Mouse (Mus musculus) hindbrain, embryonic 11.5 days (tissue): ENCODE results near the gene Inpp4b. TPM values are rescaled to one million over a fixed set of nuclear protein-coding genes. Genes with fewer than 3 reads are reported as not detected.

Experiments used
- ATAC-seq: fragments of 200-750 bp; cut with Nextera tagmentation; 2 replicates; pipeline ENCODE4 v1.8.0; 2017; ENCODE audit warnings: mild to moderate bottlenecking, moderate TSS enrichment, moderate library complexity; ENCODE audit not compliant: low FRiP score
- DNase-seq: peaks from one replicate; pipeline ENCODE4 v3.0.0-alpha.2; 2015; ENCODE audit warnings: low spot score
- H3K27ac ChIP-seq: fragments of 300-500 bp; sonication (generic); 2 replicates; pipeline ENCODE4 v1.5.1; 2014; ENCODE audit warnings: mild to moderate bottlenecking, low read depth, low read length
- H3K27me3 ChIP-seq: fragments of 300-500 bp; sonication (generic); 2 replicates; pipeline ENCODE4 v1.6.1; 2014; ENCODE audit warnings: mild to moderate bottlenecking, low read length, moderate library complexity, mixed read lengths; ENCODE audit not compliant: control insufficient read depth, insufficient read depth
- H3K36me3 ChIP-seq: fragments of 300-500 bp; sonication (generic); 2 replicates; pipeline ENCODE4 v1.6.1; 2014; ENCODE audit warnings: mild to moderate bottlenecking, low read length, moderate library complexity, mixed read lengths; ENCODE audit not compliant: control insufficient read depth, insufficient read depth
- H3K4me1 ChIP-seq: fragments of 300-500 bp; sonication (generic); replicated peaks from 2 replicates; pipeline ENCODE4 v1.6.1; 2014; ENCODE audit warnings: low read length, mixed read lengths; ENCODE audit not compliant: control insufficient read depth, insufficient read depth
- H3K4me2 ChIP-seq: fragments of 300-500 bp; sonication (generic); replicated peaks from 2 replicates; pipeline ENCODE4 v1.6.1; 2014; ENCODE audit warnings: mild to moderate bottlenecking, low read depth, low read length
- H3K4me3 ChIP-seq: fragments of 300-500 bp; sonication (generic); 2 replicates; pipeline ENCODE4 v1.5.1; 2014; ENCODE audit warnings: low read depth, low read length
- H3K9ac ChIP-seq: fragments of 300-500 bp; sonication (generic); 2 replicates; pipeline ENCODE4 v1.6.1; 2014; ENCODE audit warnings: low read depth, low read length
- H3K9me3 ChIP-seq: fragments of 300-500 bp; sonication (generic); 2 replicates; pipeline ENCODE4 v1.6.1; 2016; ENCODE audit warnings: low read length; ENCODE audit not compliant: control insufficient read depth
- WGBS: fragments of 180-500 bp; shearing (Covaris S2); extraction: QIAGEN DNeasy Blood & Tissue Kit; methylation state at CpG from one replicate; pipeline ENCODE4 v1.1.7; 2014; 5-methylcytosine and 5-hydroxymethylcytosine counted together
- polyA plus RNA-seq: library from polyadenylated mRNA; unstranded; fragments of >200 nt; fragmentation: Nextera tagmentation; extraction: Ambion mirVana; gene quantifications from 2 replicates; pipeline ENCODE4 v1.2.1, GENCODE M21; 2014

Inpp4b gene
- polyA plus RNA-seq, 1 experiment from 2014 or later, result 7.0 TPM

DNA sequence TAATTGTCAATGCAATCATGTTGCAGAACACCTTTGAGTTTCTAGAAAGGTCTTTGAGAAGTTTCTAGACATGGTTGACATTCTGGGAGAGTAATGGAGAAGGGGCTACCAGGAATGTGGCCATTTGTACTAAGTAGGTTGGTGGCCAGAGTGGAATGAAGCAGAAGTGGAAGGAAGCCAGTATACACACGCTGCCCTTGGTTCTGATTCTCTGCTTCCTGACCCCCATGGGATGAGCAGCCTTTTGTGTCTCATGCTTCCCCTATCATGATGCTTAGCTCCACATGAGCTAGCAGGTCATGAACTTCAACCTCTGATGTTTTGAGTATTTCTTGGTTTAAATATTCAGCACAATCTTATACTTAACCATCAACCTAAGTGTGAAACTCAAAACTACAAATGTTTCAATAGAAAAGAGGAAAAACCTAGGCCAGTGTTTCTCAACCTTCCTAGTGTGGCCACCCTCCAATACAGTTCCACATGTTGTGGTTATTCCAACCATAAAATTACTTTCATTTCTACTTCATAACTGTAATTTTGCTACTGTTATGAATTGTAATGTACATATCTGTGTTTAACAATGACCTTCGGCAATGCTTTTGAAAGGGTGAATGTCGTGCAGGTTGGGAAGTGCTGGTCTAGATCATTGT lies 233.0 kb downstream of the Inpp4b start:
- no peaks in the 10 kb centered on the region for H3K36me3 ChIP-seq
- ATAC-seq (no peak), DNase-seq (no peak)
- 89% methylated on average over 3 of the region's 3 CpGs for WGBS
- no peaks in the 10 kb centered on the region for H3K9me3 ChIP-seq
- H3K4me1 ChIP-seq, result no peaks in the 10 kb centered on the region
- H3K9ac ChIP-seq, result no peak overlapping the region
- H3K27ac ChIP-seq, result no peak overlapping the region
- H3K27me3 ChIP-seq, result no peaks in the 10 kb centered on the region
- no peak overlapping the region for H3K4me2 ChIP-seq
- no peak overlapping the region for H3K4me3 ChIP-seq

DNA sequence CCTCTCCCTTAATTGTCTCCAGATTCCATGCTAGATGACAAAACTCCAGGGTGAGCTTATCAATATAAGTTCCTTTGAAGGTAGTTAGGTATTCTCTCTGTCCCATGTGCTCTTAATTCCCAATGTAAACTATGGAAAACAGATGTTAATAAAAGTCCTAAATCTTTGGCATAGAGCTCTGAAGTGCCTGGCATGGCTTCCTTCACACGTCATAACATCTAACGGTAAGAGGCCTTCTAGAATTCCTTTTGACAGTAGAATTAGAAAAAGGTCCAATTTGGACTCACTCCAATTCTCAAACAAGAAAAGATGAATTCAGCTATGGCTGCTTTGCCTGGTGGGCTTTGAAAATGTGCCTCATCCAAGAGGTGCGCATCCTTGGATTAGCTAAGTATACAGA lies 236.6 kb downstream of the Inpp4b start:
- no peak overlapping the region for H3K4me3 ChIP-seq
- DNase-seq, result no peak
- no peaks in the 10 kb centered on the region for H3K27me3 ChIP-seq
- H3K9me3 ChIP-seq, result no peaks in the 10 kb centered on the region
- no peak overlapping the region for H3K9ac ChIP-seq
- 78% methylated on average over 3 of the region's 3 CpGs for WGBS
- H3K4me2 ChIP-seq, result no peak overlapping the region
- H3K27ac ChIP-seq, result no peak overlapping the region
- H3K36me3 ChIP-seq, result no peaks in the 10 kb centered on the region
- no peaks in the 10 kb centered on the region for H3K4me1 ChIP-seq
- ATAC-seq, result no peak

DNA sequence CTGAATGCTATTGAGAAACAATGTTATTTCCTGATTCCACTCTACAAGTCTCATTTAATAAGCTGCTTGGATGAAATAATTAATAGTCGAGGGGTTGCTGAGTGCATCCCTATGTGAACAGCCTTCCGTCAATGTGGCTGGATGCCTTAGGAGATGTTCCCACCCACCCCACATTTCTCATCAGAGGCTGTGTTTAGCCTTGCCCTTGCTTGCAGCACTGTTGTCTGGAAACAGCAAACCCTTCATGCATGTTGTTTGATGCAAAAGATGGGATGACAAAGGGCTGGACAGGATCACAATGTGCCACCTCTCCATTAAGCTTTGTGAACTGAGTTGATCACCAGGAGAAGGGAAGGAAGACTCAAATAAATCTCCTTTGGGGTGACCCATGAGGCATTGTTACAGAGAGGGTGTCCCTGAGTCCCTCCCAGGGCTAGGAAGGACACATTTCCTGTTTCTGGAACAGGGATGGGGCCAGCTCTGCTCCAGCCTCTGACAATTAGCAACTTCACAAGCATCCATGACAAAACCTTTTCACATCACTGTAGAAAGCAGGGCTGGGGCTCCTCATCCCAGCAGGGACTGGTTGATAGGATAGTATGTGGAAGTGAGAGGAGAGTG lies 239.6 kb downstream of the Inpp4b start:
- H3K4me2 ChIP-seq, result no peak overlapping the region
- no peaks in the 10 kb centered on the region for H3K27me3 ChIP-seq

DNA sequence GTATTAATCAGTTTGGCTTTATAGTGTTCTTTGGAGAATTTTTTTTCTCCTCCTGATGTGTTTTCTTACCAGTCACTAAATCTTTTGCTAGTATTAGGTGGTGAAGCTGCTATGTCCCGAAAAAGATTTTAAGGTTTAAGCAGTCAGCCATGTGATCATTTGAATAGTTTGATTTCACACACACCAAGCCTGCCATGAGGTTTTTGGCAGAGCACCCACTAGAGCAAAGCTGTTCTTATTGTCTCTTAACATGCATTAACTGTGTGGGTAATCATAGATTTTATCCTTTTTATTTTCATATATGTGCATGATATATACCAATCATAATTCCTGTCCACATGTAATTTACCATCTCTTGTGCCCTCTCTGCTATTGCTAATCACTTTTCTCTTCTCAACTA lies 240.6 kb downstream of the Inpp4b start:
- DNase-seq, result no peak
- no peak overlapping the region for H3K27ac ChIP-seq
- H3K9ac ChIP-seq, result no peak overlapping the region
- ATAC-seq, result no peak
- no peaks in the 10 kb centered on the region for H3K4me1 ChIP-seq
- H3K36me3 ChIP-seq, result no peaks in the 10 kb centered on the region
- no peak overlapping the region for H3K4me3 ChIP-seq
- no peaks in the 10 kb centered on the region for H3K9me3 ChIP-seq
- H3K4me2 ChIP-seq, result no peak overlapping the region
- no peaks in the 10 kb centered on the region for H3K27me3 ChIP-seq
- WGBS, result 78% methylated on average over 1 of the region's 1 CpGs

More for the DNA sequence above, 239.6 kb downstream of the Inpp4b start:
- no peak overlapping the region for H3K27ac ChIP-seq
- no peak for ATAC-seq
- H3K9me3 ChIP-seq, result no peaks in the 10 kb centered on the region
- 91% methylated on average over 2 of the region's 2 CpGs for WGBS
- no peaks in the 10 kb centered on the region for H3K4me1 ChIP-seq
- no peak overlapping the region for H3K4me3 ChIP-seq
- DNase-seq, result no peak
- no peaks in the 10 kb centered on the region for H3K36me3 ChIP-seq
- no peak overlapping the region for H3K9ac ChIP-seq

DNA sequence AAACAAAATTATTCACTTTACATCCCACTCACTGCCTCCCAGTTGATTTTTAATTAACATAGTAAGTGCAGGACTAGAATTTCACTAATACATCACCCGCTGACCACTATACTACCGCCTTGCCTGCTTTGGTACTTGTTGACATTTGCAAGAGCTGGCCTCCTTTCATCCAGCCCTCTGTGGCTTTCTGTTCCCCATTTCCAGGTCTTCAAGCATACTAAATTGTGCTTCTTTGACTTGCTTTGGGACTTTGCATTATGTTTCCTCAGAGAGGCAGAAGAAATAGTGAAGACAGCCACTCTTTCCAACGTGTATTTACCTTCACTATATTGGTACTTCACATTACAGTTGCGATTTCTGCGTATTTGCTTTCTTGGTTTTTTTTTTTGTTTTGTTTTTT lies 244.4 kb downstream of the Inpp4b start:
- no peak overlapping the region for H3K9ac ChIP-seq
- no peak overlapping the region for H3K27ac ChIP-seq
- no peak overlapping the region for H3K4me2 ChIP-seq
- H3K9me3 ChIP-seq, result no peaks in the 10 kb centered on the region
- no peak overlapping the region for H3K4me3 ChIP-seq
- no peak for ATAC-seq
- no peaks in the 10 kb centered on the region for H3K36me3 ChIP-seq
- WGBS, result 85% methylated on average over 5 of the region's 5 CpGs
- no peaks in the 10 kb centered on the region for H3K27me3 ChIP-seq
- no peak for DNase-seq
- no peaks in the 10 kb centered on the region for H3K4me1 ChIP-seq

DNA sequence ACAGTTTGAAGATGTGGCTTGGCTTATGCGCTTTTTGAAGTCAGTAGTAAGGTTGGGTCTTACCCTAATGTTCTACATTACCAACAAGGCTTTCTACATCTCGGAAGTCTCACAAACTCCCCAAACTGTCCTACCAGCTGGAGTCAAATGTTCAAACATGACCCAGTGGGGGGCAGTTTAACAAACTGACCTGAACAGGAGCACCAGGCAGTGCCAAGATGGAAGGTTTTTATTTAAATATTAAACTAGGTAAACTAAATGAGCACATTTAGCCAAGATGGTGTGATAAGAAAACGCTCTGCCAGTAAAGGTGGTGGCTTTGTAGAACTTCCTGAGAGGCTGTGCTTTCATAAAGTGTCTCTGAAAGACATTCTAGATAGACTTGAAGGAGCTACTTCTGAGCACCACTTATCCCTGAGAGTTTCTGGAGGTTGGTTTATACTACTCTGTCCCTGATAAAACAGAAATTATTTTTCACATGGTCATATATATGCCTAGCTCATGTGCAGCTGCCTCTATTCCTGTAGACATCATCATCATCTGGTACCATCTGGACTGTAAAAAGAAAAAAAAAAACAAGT lies 251.9 kb downstream of the Inpp4b start:
- Histone ChIP-seq H3K4me2 (no peak overlapping the region), H3K27me3 (no peaks in the 10 kb centered on the region)
- 89% methylated on average over 3 of the region's 3 CpGs for WGBS

DNA sequence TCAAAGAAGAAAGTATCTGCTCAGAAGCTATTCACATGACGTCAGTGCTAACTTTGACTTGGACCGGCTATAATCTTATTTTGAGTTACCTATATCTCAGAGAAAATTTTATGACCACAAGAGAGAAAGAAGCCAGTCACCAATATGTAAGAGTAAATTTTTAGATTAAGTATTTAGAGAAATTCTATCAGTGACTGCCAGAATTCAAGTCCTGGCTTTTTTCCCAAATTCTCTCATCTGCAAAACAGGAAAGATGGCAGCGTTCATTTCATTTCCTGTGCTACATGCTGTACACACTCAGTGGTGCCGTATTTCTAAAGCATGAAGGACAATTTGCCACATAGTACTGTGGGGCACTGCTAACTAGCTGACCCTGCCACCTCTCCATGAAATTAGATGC lies 256.9 kb downstream of the Inpp4b start:
- DNase-seq, result no peak
- no peaks in the 10 kb centered on the region for H3K9me3 ChIP-seq
- H3K4me3 ChIP-seq, result no peak overlapping the region
- no peak overlapping the region for H3K4me2 ChIP-seq
- 85% methylated on average over 4 of the region's 4 CpGs for WGBS
- no peaks in the 10 kb centered on the region for H3K36me3 ChIP-seq
- no peak overlapping the region for H3K9ac ChIP-seq
- H3K27me3 ChIP-seq, result no peaks in the 10 kb centered on the region
- no peak overlapping the region for H3K27ac ChIP-seq
- H3K4me1 ChIP-seq, result no peaks in the 10 kb centered on the region
- no peak for ATAC-seq

More for the DNA sequence above, 251.9 kb downstream of the Inpp4b start:
- ATAC-seq (no peak), DNase-seq (no peak)
- H3K9ac ChIP-seq, result no peak overlapping the region
- no peaks in the 10 kb centered on the region for H3K36me3 ChIP-seq
- no peak overlapping the region for H3K4me3 ChIP-seq
- H3K9me3 ChIP-seq, result no peaks in the 10 kb centered on the region
- H3K27ac ChIP-seq, result no peak overlapping the region
- H3K4me1 ChIP-seq, result no peaks in the 10 kb centered on the region

DNA sequence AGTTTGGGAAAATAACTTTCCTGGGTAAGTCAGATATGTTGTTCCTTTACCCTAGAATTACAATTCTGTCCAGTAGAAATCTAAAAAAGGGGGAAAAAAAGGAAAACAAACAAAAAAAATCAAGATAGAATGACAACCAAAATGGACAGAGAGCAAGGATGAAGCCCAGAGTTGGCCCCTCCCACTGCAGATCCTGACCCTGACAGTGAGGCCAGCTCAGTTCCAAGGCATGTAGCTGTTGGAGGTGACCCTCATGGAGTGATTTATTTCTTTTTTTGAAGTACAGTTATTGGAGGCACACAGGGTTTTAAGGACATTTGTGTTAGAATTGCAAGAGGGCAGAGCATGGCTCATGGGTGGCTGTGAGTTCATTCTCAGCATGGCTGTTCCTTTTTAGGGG lies 258.8 kb downstream of the Inpp4b start:
- no peak overlapping the region for H3K4me2 ChIP-seq
- no peaks in the 10 kb centered on the region for H3K27me3 ChIP-seq
- no peaks in the 10 kb centered on the region for H3K9me3 ChIP-seq
- H3K4me3 ChIP-seq, result no peak overlapping the region
- no peak for ATAC-seq
- H3K9ac ChIP-seq, result no peak overlapping the region
- no peak for DNase-seq
- no peak overlapping the region for H3K27ac ChIP-seq
- no peaks in the 10 kb centered on the region for H3K4me1 ChIP-seq
- H3K36me3 ChIP-seq, result no peaks in the 10 kb centered on the region

DNA sequence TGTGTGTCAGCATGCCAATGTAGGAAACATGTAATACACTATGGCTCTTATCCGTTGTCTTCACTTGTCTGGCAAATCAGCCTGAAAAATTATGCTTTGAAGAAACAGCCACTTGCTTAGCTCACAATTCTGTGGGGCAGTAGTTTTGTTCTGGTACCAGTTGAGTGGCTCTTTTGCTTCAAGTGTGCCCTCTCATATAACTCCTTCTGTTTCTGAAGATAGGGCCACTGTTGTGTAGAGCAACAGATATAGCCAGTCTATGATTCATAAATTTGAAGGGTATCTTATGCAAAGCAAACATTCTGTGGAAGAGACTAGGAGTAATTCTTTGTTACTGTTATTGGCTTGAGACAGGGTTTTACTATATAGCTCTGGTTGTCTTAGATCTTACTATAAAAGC lies 265.7 kb downstream of the Inpp4b start:
- Histone ChIP-seq H3K27me3 (no peaks in the 10 kb centered on the region), H3K4me3 (no peak overlapping the region), H3K36me3 (no peaks in the 10 kb centered on the region), H3K4me2 (no peak overlapping the region), H3K27ac (no peak overlapping the region), H3K9ac (no peak overlapping the region), H3K4me1 (no peaks in the 10 kb centered on the region), H3K9me3 (no peaks in the 10 kb centered on the region)
- ATAC-seq, result no peak
- DNase-seq, result no peak
- 86% methylated on average over 1 of the region's 1 CpGs for WGBS
